Mouse (Mus musculus): ENCODE measurements around the gene Dynlt1c. TPM values are rescaled to one million over a fixed set of nuclear protein-coding genes. Genes with fewer than 3 reads are reported as not detected.
"Not testable (repeated sequence)": the region's sequence is repeated elsewhere in the genome, so short reads cannot be mapped to it uniquely, and the experiment has no call there.

The Dynlt1c gene
- polyA plus RNA-seq, 1 experiment from 2014 or later, result 41.4 TPM

GRCm38 (mm10) chr17:6598356-6598755 is 3.1 kb upstream of the Dynlt1c start:
- WGBS, result 89% methylated on average over 7 of the region's 7 CpGs
- H3K27me3 ChIP-seq (ENCODE audit: poor library complexity, severe bottlenecking); H3K36me3 ChIP-seq (replicated peaks); DNase-seq (ENCODE audit: extremely low spot score, low spot score); H3K9me3 ChIP-seq; H3K4me1 ChIP-seq; H3K27ac ChIP-seq; H3K4me3 ChIP-seq: not testable (repeated sequence)

- not testable (repeated sequence) for H3K9me3 ChIP-seq; H3K36me3 ChIP-seq (replicated peaks); H3K27ac ChIP-seq; DNase-seq (ENCODE audit: extremely low spot score, low spot score); H3K4me3 ChIP-seq; H3K4me1 ChIP-seq; H3K27me3 ChIP-seq (ENCODE audit: poor library complexity, severe bottlenecking)
- 92% methylated on average over 7 of the region's 8 CpGs for WGBS
These were observed 1.1 kb upstream of the Dynlt1c start for GRCm38 (mm10) chr17:6600216-6600911.

- not testable (repeated sequence) for H3K36me3 ChIP-seq (replicated peaks); H3K9me3 ChIP-seq; H3K27ac ChIP-seq; H3K27me3 ChIP-seq (ENCODE audit: poor library complexity, severe bottlenecking); DNase-seq (ENCODE audit: extremely low spot score, low spot score); H3K4me1 ChIP-seq
- 33% methylated on average over 3 of the region's 4 CpGs for WGBS
- peak overlapping the region; percentile 30; the same call in 1 of the 2 replicates for H3K4me3 ChIP-seq
These were observed 734 bp downstream of the Dynlt1c start for GRCm38 (mm10) chr17:6602205-6602604.

- not testable (repeated sequence) for H3K9me3 ChIP-seq; H3K4me1 ChIP-seq; H3K4me3 ChIP-seq; H3K36me3 ChIP-seq (replicated peaks); DNase-seq (ENCODE audit: extremely low spot score, low spot score); H3K27ac ChIP-seq; H3K27me3 ChIP-seq (ENCODE audit: poor library complexity, severe bottlenecking)
- 75% methylated on average over 1 of the region's 1 CpGs for WGBS
These were observed 3.9 kb downstream of the Dynlt1c start for GRCm38 (mm10) chr17:6605347-6605746.

- H3K4me3 ChIP-seq; DNase-seq (ENCODE audit: extremely low spot score, low spot score); H3K4me1 ChIP-seq; H3K9me3 ChIP-seq; H3K27me3 ChIP-seq (ENCODE audit: poor library complexity, severe bottlenecking); H3K27ac ChIP-seq; H3K36me3 ChIP-seq (replicated peaks): not testable (repeated sequence)
- WGBS, result 95% methylated on average over 11 of the region's 14 CpGs
These were observed 12.1 kb downstream of the Dynlt1c start for GRCm38 (mm10) chr17:6613524-6613923.

- not testable (repeated sequence) for H3K4me3 ChIP-seq; H3K9me3 ChIP-seq; H3K4me1 ChIP-seq; H3K27me3 ChIP-seq (ENCODE audit: poor library complexity, severe bottlenecking); DNase-seq (ENCODE audit: extremely low spot score, low spot score); H3K36me3 ChIP-seq (replicated peaks); H3K27ac ChIP-seq
- WGBS, result 91% methylated on average over 6 of the region's 9 CpGs
These were observed 12.8 kb downstream of the Dynlt1c start for GRCm38 (mm10) chr17:6614316-6614715.

GRCm38 (mm10) chr17:6616731-6617130 is 15.3 kb downstream of the Dynlt1c start:
- DNase-seq (ENCODE audit: extremely low spot score, low spot score); H3K27me3 ChIP-seq (ENCODE audit: poor library complexity, severe bottlenecking); H3K27ac ChIP-seq; H3K36me3 ChIP-seq (replicated peaks); H3K4me1 ChIP-seq; H3K4me3 ChIP-seq; H3K9me3 ChIP-seq: not testable (repeated sequence)
- 98% methylated on average over 9 of the region's 9 CpGs for WGBS

GRCm38 (mm10) chr17:6617689-6618400 is 16.4 kb downstream of the Dynlt1c start:
- not testable (repeated sequence) for H3K27me3 ChIP-seq (ENCODE audit: poor library complexity, severe bottlenecking); H3K27ac ChIP-seq; H3K36me3 ChIP-seq (replicated peaks); DNase-seq (ENCODE audit: extremely low spot score, low spot score); H3K4me1 ChIP-seq; H3K4me3 ChIP-seq; H3K9me3 ChIP-seq
- 70% methylated on average over 8 of the region's 13 CpGs for WGBS

- not testable (repeated sequence) for H3K27ac ChIP-seq; H3K27me3 ChIP-seq (ENCODE audit: poor library complexity, severe bottlenecking); DNase-seq (ENCODE audit: extremely low spot score, low spot score); H3K4me3 ChIP-seq; H3K9me3 ChIP-seq; H3K4me1 ChIP-seq; H3K36me3 ChIP-seq (replicated peaks)
- WGBS, result 84% methylated on average over 5 of the region's 5 CpGs
These were observed 17.8 kb downstream of the Dynlt1c start for GRCm38 (mm10) chr17:6619271-6619670.

- H3K9me3 ChIP-seq; H3K36me3 ChIP-seq (replicated peaks); H3K27me3 ChIP-seq (ENCODE audit: poor library complexity, severe bottlenecking); H3K4me1 ChIP-seq; H3K27ac ChIP-seq; H3K4me3 ChIP-seq; DNase-seq (ENCODE audit: extremely low spot score, low spot score): not testable (repeated sequence)
- 83% methylated on average over 5 of the region's 6 CpGs for WGBS
These were observed 18.6 kb downstream of the Dynlt1c start for GRCm38 (mm10) chr17:6620035-6620434.

- 89% methylated on average over 19 of the region's 20 CpGs for WGBS
These were observed 19.4 kb downstream of the Dynlt1c start for GRCm38 (mm10) chr17:6620730-6621451.

GRCm38 (mm10) chr17:6621976-6622375 is 20.5 kb downstream of the Dynlt1c start:
- not testable (repeated sequence) for H3K27me3 ChIP-seq (ENCODE audit: poor library complexity, severe bottlenecking); H3K9me3 ChIP-seq; H3K27ac ChIP-seq; H3K36me3 ChIP-seq (replicated peaks); H3K4me3 ChIP-seq; DNase-seq (ENCODE audit: extremely low spot score, low spot score); H3K4me1 ChIP-seq
- 94% methylated on average over 11 of the region's 12 CpGs for WGBS

More at GRCm38 (mm10) chr17:6620730-6621451, 19.4 kb downstream of the Dynlt1c start:
- not testable (repeated sequence) for H3K4me3 ChIP-seq; H3K27me3 ChIP-seq (ENCODE audit: poor library complexity, severe bottlenecking); H3K36me3 ChIP-seq (replicated peaks); DNase-seq (ENCODE audit: extremely low spot score, low spot score); H3K27ac ChIP-seq; H3K4me1 ChIP-seq; H3K9me3 ChIP-seq

GRCm38 (mm10) chr17:6624926-6625558 is 23.6 kb downstream of the Dynlt1c start:
- H3K36me3 ChIP-seq (replicated peaks); H3K9me3 ChIP-seq; H3K4me3 ChIP-seq; H3K27ac ChIP-seq; H3K27me3 ChIP-seq (ENCODE audit: poor library complexity, severe bottlenecking); H3K4me1 ChIP-seq; DNase-seq (ENCODE audit: extremely low spot score, low spot score): not testable (repeated sequence)
- WGBS, result 69% methylated on average over 2 of the region's 6 CpGs

Data from forebrain, embryonic 10.5 days (tissue).